Mouse (Mus musculus) retina, embryonic 14.5 days (tissue): ENCODE data around the gene Gm10647.
"Not testable (repeated sequence)": the region's sequence is repeated elsewhere in the genome, so short reads cannot be mapped to it uniquely, and the experiment has no call there.

Experiments used
- DNase-seq: peaks from one replicate; pipeline ENCODE4 v3.0.0-alpha.2; 2015; ENCODE audit warnings: low spot score

Gm10647 gene

GRCm38 (mm10) chr9:66796739-66797138, at the start of gene Gm10647:
Gene Gm10647 (plus strand): TSS chr9:66797039.
- DNase-seq = no peak

GRCm38 (mm10) chr9:66748390-66748789, 48.4 kb upstream of the Gm10647 start:
- DNase-seq = no peak

- no peak for DNase-seq
These were observed 44.0 kb upstream of the Gm10647 start for GRCm38 (mm10) chr9:66752849-66753248.

GRCm38 (mm10) chr9:66760991-66761390, 35.8 kb upstream of the Gm10647 start:
- DNase-seq = no peak

GRCm38 (mm10) chr9:66768721-66769120, 28.1 kb upstream of the Gm10647 start:
- no peak for DNase-seq

GRCm38 (mm10) chr9:66769275-66769674, 27.6 kb upstream of the Gm10647 start:
- no peak for DNase-seq

- no peak for DNase-seq
These were observed 26.1 kb upstream of the Gm10647 start for GRCm38 (mm10) chr9:66770701-66771100.

GRCm38 (mm10) chr9:66784552-66784951, 12.3 kb upstream of the Gm10647 start:
- DNase-seq = not testable (repeated sequence)

GRCm38 (mm10) chr9:66787821-66788220, 9.0 kb upstream of the Gm10647 start:
- DNase-seq = peak; percentile 77

- DNase-seq = no peak
These were observed 2.0 kb upstream of the Gm10647 start for GRCm38 (mm10) chr9:66794629-66795463.

GRCm38 (mm10) chr9:66795464-66796324, 1.1 kb upstream of the Gm10647 start, which contains the start of gene Aph1b:
Gene Aph1b (minus strand): TSS chr9:66795490.
- DNase-seq = peak; percentile 97

- DNase-seq = no peak
These were observed 5.1 kb downstream of the Gm10647 start for GRCm38 (mm10) chr9:66801947-66802346.

GRCm38 (mm10) chr9:66805951-66806350, 9.1 kb downstream of the Gm10647 start:
- DNase-seq = peak; percentile 47

- no peak for DNase-seq
These were observed 16.6 kb downstream of the Gm10647 start for GRCm38 (mm10) chr9:66813392-66813791.

GRCm38 (mm10) chr9:66820996-66821395, 24.2 kb downstream of the Gm10647 start:
- no peak for DNase-seq

GRCm38 (mm10) chr9:66822255-66822654, 25.4 kb downstream of the Gm10647 start:
- DNase-seq = not testable (repeated sequence)

- peak; percentile 79 for DNase-seq
These were observed 29.2 kb downstream of the Gm10647 start for GRCm38 (mm10) chr9:66825990-66826389.

- no peak for DNase-seq
These were observed 35.6 kb downstream of the Gm10647 start for GRCm38 (mm10) chr9:66832366-66832908.

- DNase-seq = no peak
These were observed 37.0 kb downstream of the Gm10647 start for GRCm38 (mm10) chr9:66833851-66834250.

GRCm38 (mm10) chr9:66834318-66835096, 37.7 kb downstream of the Gm10647 start, which contains the start of gene Aph1c:
Gene Aph1c (minus strand): TSS chr9:66834726.
- peak; percentile 99 for DNase-seq

GRCm38 (mm10) chr9:66835097-66835480, 38.2 kb downstream of the Gm10647 start:
- no peak for DNase-seq

- DNase-seq = no peak
These were observed 50.0 kb downstream of the Gm10647 start for GRCm38 (mm10) chr9:66846822-66847221.
